Comparison of ENCODE assay signal across 35 mouse cellular contexts in genomic region chr9:94467846-94468245, GRCm38 (mm10).
"Had no signal": no experiment of that assay in that cellular context is flagged by ENCODE, and none has a peak within 500 bp of the region (broad histone marks: within the 10 kb centered on the region; RNA-seq: fewer than 3 reads in every experiment).

No protein-coding gene starts in this region.

- H3K27ac ChIP-seq: heart, embryonic 10.5 days; heart, embryonic 13.5 days; heart, embryonic 15.5 days; hindbrain, embryonic 10.5 days; hindbrain, embryonic 12.5 days; hindbrain, embryonic 13.5 days; hindbrain, embryonic 14.5 days; hindbrain, embryonic 15.5 days; hindbrain, postnatal 0 days; intestine, embryonic 15.5 days; kidney, embryonic 15.5 days; kidney, postnatal 0 days; layer of hippocampus, adult 2 months had no signal

- H3K9me3 ChIP-seq: heart, embryonic 10.5 days; heart, embryonic 12.5 days; heart, embryonic 13.5 days; heart, embryonic 15.5 days; hindbrain, embryonic 10.5 days; hindbrain, embryonic 12.5 days; hindbrain, embryonic 13.5 days; hindbrain, embryonic 15.5 days; intestine, embryonic 15.5 days; kidney, embryonic 15.5 days had no signal

- H3K4me2 ChIP-seq: heart, embryonic 11.5 days; heart, embryonic 12.5 days; heart, embryonic 13.5 days; heart, embryonic 15.5 days; hindbrain, embryonic 12.5 days; hindbrain, embryonic 13.5 days; hindbrain, embryonic 14.5 days; hindbrain, embryonic 15.5 days; intestine, embryonic 15.5 days; kidney, embryonic 15.5 days had no signal

- H3K27me3 ChIP-seq: heart, embryonic 12.5 days; heart, embryonic 13.5 days; heart, embryonic 15.5 days; hindbrain, embryonic 12.5 days; hindbrain, embryonic 13.5 days; hindbrain, embryonic 15.5 days; intestine, embryonic 15.5 days; kidney, embryonic 15.5 days had no signal

- H3K4me3 ChIP-seq: heart, embryonic 10.5 days; heart, embryonic 12.5 days; heart, embryonic 13.5 days; heart, embryonic 15.5 days; hindbrain, embryonic 10.5 days; hindbrain, embryonic 12.5 days; hindbrain, embryonic 13.5 days; hindbrain, embryonic 15.5 days; intestine, embryonic 15.5 days; kidney, embryonic 15.5 days; layer of hippocampus, adult 2 months had no signal

- H3K4me1 ChIP-seq: hindbrain, embryonic 10.5 days; hindbrain, embryonic 12.5 days; hindbrain, embryonic 13.5 days; kidney, embryonic 15.5 days had no signal

- H3K36me3 ChIP-seq: heart, embryonic 10.5 days; heart, embryonic 12.5 days; heart, embryonic 13.5 days; heart, embryonic 15.5 days; hindbrain, embryonic 10.5 days; hindbrain, embryonic 12.5 days; hindbrain, embryonic 13.5 days; hindbrain, embryonic 15.5 days; intestine, embryonic 15.5 days; kidney, embryonic 15.5 days had no signal

- DNase-seq: heart, postnatal 10 days; heart, postnatal 14 days; heart, postnatal 36 days; heart, postnatal 4 days; kidney, adult 11 months; kidney, adult 18-20 months; kidney, adult 2 months; kidney, adult 8-10 months; kidney, adult 9 months; kidney, postnatal 10 days; kidney, postnatal 14 days; kidney, postnatal 25 days; kidney, postnatal 36 days; kidney, postnatal 4 days; layer of hippocampus, adult 9-11 months; layer of hippocampus, postnatal 36 days had no signal

- H3K9ac ChIP-seq: heart, embryonic 12.5 days; heart, embryonic 13.5 days; heart, embryonic 15.5 days; hindbrain, embryonic 12.5 days; hindbrain, embryonic 13.5 days; hindbrain, embryonic 14.5 days; hindbrain, embryonic 15.5 days; intestine, embryonic 15.5 days; kidney, embryonic 15.5 days had no signal

- ATAC-seq: hindbrain, embryonic 16.5 days; hindbrain, postnatal 0 days; inflammation-experienced regulatory T-cells, adult 6 months; intestine, embryonic 15.5 days; intestine, embryonic 16.5 days; intestine, postnatal 0 days had no signal
